Mouse (Mus musculus) CH12.LX (cell line): ENCODE results near the gene Yod1. TPM values are rescaled to one million over a fixed set of nuclear protein-coding genes. Genes with fewer than 3 reads are reported as not detected.

Source experiments
- DNase-seq: peaks from one replicate; pipeline ENCODE4 v3.0.0-alpha.2; 2013; ENCODE audit errors: extremely low read depth
- H3K27ac ChIP-seq: 2 replicates; pipeline ENCODE4 v1.5.1; 2012; ENCODE audit warnings: low read depth, mild to moderate bottlenecking, control low read depth, moderate library complexity; ENCODE audit not compliant: insufficient read depth
- H3K27me3 ChIP-seq: replicated peaks from 2 replicates; pipeline ENCODE3; 2012; ENCODE audit warnings: inconsistent platforms
- H3K36me3 ChIP-seq, 2 experiments: replicated peaks in 1 of 2; 2 replicates each; pipeline versions ENCODE3 to v1.6.1; 2012; ENCODE audit warnings: inconsistent platforms in 1 of 2, low read length in 1 of 2, mild to moderate bottlenecking in 1 of 2, mixed read lengths in 1 of 2, moderate library complexity in 1 of 2; ENCODE audit not compliant: control insufficient read depth in 1 of 2, insufficient read depth in 1 of 2
- H3K4me1 ChIP-seq, 2 experiments: 2 replicates each; pipeline ENCODE4 v1.6.1; 2012; ENCODE audit warnings: inconsistent platforms in 1 of 2, moderate library complexity in 1 of 2; ENCODE audit not compliant: insufficient read depth in 2 of 2, control insufficient read depth in 1 of 2
- H3K4me2 ChIP-seq: 2 replicates; pipeline ENCODE4 v1.6.1; 2012; ENCODE audit warnings: low read depth, mild to moderate bottlenecking, control low read depth; ENCODE audit not compliant: poor library complexity, insufficient read depth, severe bottlenecking
- H3K4me3 ChIP-seq, 3 experiments: fragments of 150-350 bp in 1 of 3; sonication (generic) in 1 of 3; replicated peaks in 1 of 3; 2 replicates each; pipeline versions ENCODE3 to v1.5.1; 2011 to 2012; ENCODE audit warnings: low read depth in 2 of 3, low read length in 2 of 3, mild to moderate bottlenecking in 2 of 3, moderate library complexity in 2 of 3, control low read depth in 1 of 3, improper control_type of control experiment in 1 of 3, inconsistent platforms in 1 of 3, mixed read lengths in 1 of 3; ENCODE audit not compliant: poor library complexity in 1 of 3
- H3K79me2 ChIP-seq: replicated peaks from 2 replicates; pipeline ENCODE4 v1.6.1; 2012; ENCODE audit warnings: mild to moderate bottlenecking, moderate library complexity; ENCODE audit not compliant: control insufficient read depth, poor library complexity, insufficient read depth, severe bottlenecking; ENCODE audit errors: extremely low read depth
- H3K9ac ChIP-seq: 2 replicates; pipeline ENCODE4 v1.6.1; 2012; ENCODE audit warnings: low read depth, mild to moderate bottlenecking, control low read depth, moderate library complexity; ENCODE audit not compliant: insufficient read depth
- H3K9me3 ChIP-seq: replicated peaks from 2 replicates; pipeline ENCODE3; 2012; ENCODE audit warnings: low read length, inconsistent platforms, mixed read lengths
- BHLHE40 ChIP-seq: IDR thresholded peaks from 2 replicates; pipeline ENCODE4 v1.6.1; 2011; ENCODE audit warnings: mild to moderate bottlenecking, low read depth, low read length, improper control_type of control experiment
- CTCF ChIP-seq, 2 experiments: IDR thresholded peaks in 1 of 2; conservative IDR thresholded peaks in 1 of 2; 2 replicates each; pipeline ENCODE4 v1.5.1; 2011 to 2012; ENCODE audit warnings: low read depth in 2 of 2, low read length in 2 of 2, improper control_type of control experiment in 1 of 2, inconsistent platforms in 1 of 2, mild to moderate bottlenecking in 1 of 2, moderate library complexity in 1 of 2
- ETS1 ChIP-seq: conservative IDR thresholded peaks from 2 replicates; pipeline ENCODE4 v1.6.1; 2012; ENCODE audit warnings: low read depth, mild to moderate bottlenecking, inconsistent platforms, low read length, improper control_type of control experiment, moderate library complexity
- IRF4 ChIP-seq: IDR thresholded peaks from 2 replicates; pipeline ENCODE4 v1.6.1; 2014; ENCODE audit warnings: low read depth, mild to moderate bottlenecking, inconsistent platforms, low read length, improper control_type of control experiment
- JUN ChIP-seq: IDR thresholded peaks from 2 replicates; pipeline ENCODE4 v1.6.1; 2011; ENCODE audit warnings: low read depth, mild to moderate bottlenecking, low read length, improper control_type of control experiment, moderate library complexity; ENCODE audit not compliant: insufficient read depth
- JUND ChIP-seq: conservative IDR thresholded peaks from 2 replicates; pipeline ENCODE4 v1.6.1; 2011; ENCODE audit warnings: low read depth, low read length, improper control_type of control experiment
- MAFK ChIP-seq: IDR thresholded peaks from 2 replicates; pipeline ENCODE4 v1.6.1; 2011; ENCODE audit warnings: low read length, improper control_type of control experiment; ENCODE audit not compliant: insufficient replicate concordance
- PAX5 ChIP-seq: IDR thresholded peaks from 2 replicates; pipeline ENCODE4 v1.6.1; 2012; ENCODE audit warnings: low read length, inconsistent platforms, mixed read lengths
- POLR2A ChIP-seq: IDR thresholded peaks from 2 replicates; pipeline ENCODE4 v1.6.1; 2011; ENCODE audit warnings: low read depth, mild to moderate bottlenecking, improper control_type of control experiment, low read length
- POLR2AphosphoS2 ChIP-seq: IDR thresholded peaks from 2 replicates; pipeline ENCODE4 v1.6.1; 2011; ENCODE audit warnings: low read depth, low read length, improper control_type of control experiment
- RAD21 ChIP-seq: IDR thresholded peaks from 2 replicates; pipeline ENCODE4 v1.6.1; 2011; ENCODE audit warnings: low read depth, mild to moderate bottlenecking, low read length, improper control_type of control experiment, moderate library complexity
- RCOR1 ChIP-seq: conservative IDR thresholded peaks from 2 replicates; pipeline ENCODE4 v1.6.1; 2012; ENCODE audit warnings: low read depth, mild to moderate bottlenecking, inconsistent platforms, low read length, improper control_type of control experiment
- SIN3A ChIP-seq: IDR thresholded peaks from 2 replicates; pipeline ENCODE4 v1.6.1; 2012; ENCODE audit warnings: low read length, improper control_type of control experiment, inconsistent platforms
- SMC3 ChIP-seq: IDR thresholded peaks from 2 replicates; pipeline ENCODE4 v1.6.1; 2011; ENCODE audit warnings: low read depth, low read length, improper control_type of control experiment
- TBP ChIP-seq: conservative IDR thresholded peaks from 2 replicates; pipeline ENCODE4 v1.6.1; 2011; ENCODE audit warnings: low read depth, low read length, improper control_type of control experiment
- TCF12 ChIP-seq: IDR thresholded peaks from 2 replicates; pipeline ENCODE4 v1.6.1; 2014; ENCODE audit warnings: low read depth, mild to moderate bottlenecking, inconsistent platforms, low read length, improper control_type of control experiment
- UBTF ChIP-seq: IDR thresholded peaks from 2 replicates; pipeline ENCODE4 v1.6.1; 2012; ENCODE audit warnings: low read depth, mild to moderate bottlenecking, inconsistent platforms, low read length, improper control_type of control experiment, moderate library complexity
- ZC3H11A ChIP-seq: IDR thresholded peaks from 2 replicates; pipeline ENCODE4 v1.6.1; 2012; ENCODE audit warnings: low read depth, mild to moderate bottlenecking, inconsistent platforms, low read length, improper control_type of control experiment
- ZNF384 ChIP-seq: IDR thresholded peaks from 2 replicates; pipeline ENCODE4 v1.6.1; 2012; ENCODE audit warnings: low read depth, low read length, improper control_type of control experiment, inconsistent platforms
- dilution Hi-C: fragments of 300-500 bp; cut with MboI; formaldehyde crosslinking; loops from 2 replicates; pipeline ENCODE4 v1.14.3; 2020; ENCODE audit warnings: low sequenced_read_pairs; ENCODE audit not compliant: extremely low pct_unique_long_range_greater_than_20kb, extremely low pct_ligation_motif_present
- in situ Hi-C: fragments of 300-500 bp; cut with MboI; formaldehyde crosslinking; loops from 3 replicates; pipeline ENCODE4 v1.14.3; 2019; ENCODE audit warnings: low sequenced_read_pairs, low pct_ligation_motif_present, low pct_unique_long_range_greater_than_20kb, mixed read lengths
- polyA plus RNA-seq: library from polyadenylated mRNA; unstranded; fragments of >175 nt; gene quantifications from 2 replicates; pipeline ENCODE4 v1.2.1, GENCODE M21; 2012; ENCODE audit warnings: low read depth; ENCODE audit not compliant: insufficient read length
- total RNA-seq, 2 experiments: library from RNA; depleted of rRNA; stranded (reverse); fragments of 300-350 nt in 1 of 2; fragments of >200 nt in 1 of 2; gene quantifications; 2 replicates each; pipeline ENCODE4 v1.2.3; 2012 to 2014

Yod1 gene
- total and polyA plus RNA-seq, 3 experiments: 3.6 to 5.4 (median 5.2) TPM

DNA sequence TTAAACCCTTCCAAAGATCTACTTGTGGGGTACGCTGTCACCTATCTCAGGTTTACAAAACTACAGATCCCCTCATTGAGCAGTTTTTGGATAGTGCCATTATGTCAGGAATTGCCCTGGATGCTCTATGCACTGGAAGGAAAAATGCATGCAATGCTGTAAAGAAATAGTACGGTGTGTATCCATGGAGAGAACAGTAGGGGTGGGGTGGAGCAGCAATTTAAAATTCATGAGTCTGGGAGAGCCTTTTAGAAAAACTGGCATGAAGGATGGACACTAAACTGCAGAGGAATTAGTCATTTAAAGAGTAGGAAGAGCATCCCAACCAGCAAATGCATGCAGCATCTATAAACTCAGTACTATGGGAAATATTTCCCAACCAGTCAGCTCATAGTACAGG lies 9.3 kb downstream of the Yod1 start:
- TF ChIP-seq MAFK (no peak), SMC3 (no peak), CTCF (conservative IDR thresholded peaks at IDR 0.05 in 1 of 2, IDR thresholded peaks at IDR 0.05 in 1 of 2; ENCODE audit: low read depth in 2 of 2, low read length in 2 of 2) (no peak), ETS1 (no peak), POLR2AphosphoS2 (no peak), RCOR1 (no peak), UBTF (no peak), ZNF384 (no peak), TCF12 (no peak), IRF4 (no peak), ZC3H11A (no peak), PAX5 (no peak), JUND (no peak), SIN3A (no peak), RAD21 (no peak), TBP (no peak), BHLHE40 (no peak)
- TF ChIP-seq, all 38 proteins: peak for 0
- H3K4me1 ChIP-seq: peaks cover 0 to under 1% of the 10 kb centered on the region in 2 experiments; a peak in 1 of 4 replicates
- dilution Hi-C loops: no loop called here

GRCm38 (mm10) chr1:130728070-130728469 lies 10.9 kb downstream of the Yod1 start:
- no peak for TF ChIP-seq JUN
- TF ChIP-seq POLR2A: no peak
- peaks cover 0 to 11% of the 10 kb centered on the region in 2 experiments for H3K36me3 ChIP-seq
- in situ Hi-C loops: no loop called here

More for the DNA sequence above, 9.3 kb downstream of the Yod1 start:
- H3K4me2 ChIP-seq: no peak overlapping the region
- no peak overlapping the region for H3K27ac ChIP-seq
- no peaks in the 10 kb centered on the region for H3K9me3 ChIP-seq
- H3K27me3 ChIP-seq: no peaks in the 10 kb centered on the region
- peaks cover 0 to 13% of the 10 kb centered on the region in 2 experiments for H3K36me3 ChIP-seq
- H3K4me3 ChIP-seq: no peak overlapping the region
- no peak overlapping the region for H3K9ac ChIP-seq
- in situ Hi-C loops: no loop called here
- no peaks in the 10 kb centered on the region for H3K79me2 ChIP-seq
- no peak for DNase-seq

More at GRCm38 (mm10) chr1:130728070-130728469, 10.9 kb downstream of the Yod1 start:
- peaks cover 0 to 8% of the 10 kb centered on the region in 2 experiments; a peak in 1 of 4 replicates for H3K4me1 ChIP-seq
- H3K4me3 ChIP-seq: no peak overlapping the region
- DNase-seq: no peak
- no peak overlapping the region for H3K9ac ChIP-seq
- no peaks in the 10 kb centered on the region for H3K79me2 ChIP-seq
- no peak overlapping the region for H3K4me2 ChIP-seq
- H3K27me3 ChIP-seq: no peaks in the 10 kb centered on the region
- H3K9me3 ChIP-seq: no peaks in the 10 kb centered on the region
- dilution Hi-C loops: no loop called here
- H3K27ac ChIP-seq: no peak overlapping the region
